Mouse (Mus musculus) heart, postnatal 25 days (tissue): ENCODE results near the gene Nxn. TPM values are rescaled to one million over a fixed set of nuclear protein-coding genes. Genes with fewer than 3 reads are reported as not detected.
A peak's percentile ranks its signal among the peaks of the same experiment; 100 is the strongest.
"Not testable (repeated sequence)": the region's sequence is repeated elsewhere in the genome, so short reads cannot be mapped to it uniquely, and the experiment has no call there.

Source experiments
- DNase-seq: peaks from one replicate; pipeline ENCODE4 v3.0.0; 2022; ENCODE audit warnings: low spot score
- intact Hi-C: fragments of 180-260 bp; cut with DNase I; formaldehyde crosslinking; loops from one replicate; pipeline ENCODE4 v1.15.1; 2025
- total RNA-seq, 2 experiments: library from RNA; stranded (reverse); gene quantifications; 2 replicates each; pipeline ENCODE4 v1.2.3; 2021

Nxn gene
- total RNA-seq, 2 experiments from 2014 or later = 11.6 to 14.8 TPM

DNA sequence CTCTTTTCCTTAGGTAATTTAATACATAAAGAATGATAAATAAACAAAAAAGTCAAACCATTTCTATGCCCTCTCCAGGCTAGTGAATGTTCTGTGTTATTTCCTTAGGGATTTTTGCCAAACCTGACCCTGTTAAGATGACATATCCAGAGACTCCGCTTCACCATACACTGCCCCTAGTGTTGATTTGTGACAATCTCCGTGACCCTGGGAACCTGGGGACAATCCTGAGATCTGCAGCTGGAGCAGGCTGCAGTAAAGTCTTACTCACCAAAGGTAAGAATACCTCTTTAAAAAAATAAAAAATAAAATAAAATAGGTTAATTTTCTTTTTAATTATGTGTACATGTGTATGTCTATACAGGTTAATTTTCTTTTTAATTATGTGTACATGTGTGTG, 151.7 kb downstream of the Nxn start:
- no peak for DNase-seq
- intact Hi-C loops = no loop called here

- intact Hi-C loops = no loop called here
- DNase-seq = no peak
Measured at GRCm38 (mm10) chr11:76246439-76246838, 152.5 kb downstream of the Nxn start.

- intact Hi-C loops = no loop called here
Measured at GRCm38 (mm10) chr11:76243811-76244546, 155.0 kb downstream of the Nxn start.

GRCm38 (mm10) chr11:76242901-76243810, 155.8 kb downstream of the Nxn start, which contains the start of the genes Mrm3 and Glod4:
Gene Mrm3 (plus strand): TSS chr11:76243715.
Gene Glod4 (minus strand): TSS chr11:76243725.
- intact Hi-C loops = no loop called here
- DNase-seq = peak; percentile 78

More at GRCm38 (mm10) chr11:76243811-76244546, 155.0 kb downstream of the Nxn start:
- no peak for DNase-seq

DNA sequence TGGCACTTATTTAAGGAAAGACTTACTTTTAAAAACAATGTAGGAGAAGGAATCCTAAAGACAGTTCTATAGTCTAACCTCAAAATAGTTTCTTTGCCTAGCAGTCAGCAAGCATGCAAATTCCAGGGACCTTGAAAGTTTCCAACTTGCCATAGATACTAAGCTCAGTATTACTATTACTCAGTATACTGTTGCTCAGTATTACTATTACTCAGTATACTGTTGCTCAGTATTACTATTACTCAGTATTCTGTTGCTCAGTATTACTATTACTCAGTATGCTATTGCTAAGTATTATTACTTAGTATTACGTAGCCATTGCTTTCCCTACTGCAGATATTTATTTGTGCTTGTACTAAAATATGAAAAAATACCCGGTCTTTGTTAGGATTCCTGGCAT, 159.2 kb downstream of the Nxn start:
- intact Hi-C loops = no loop called here
- DNase-seq = no peak

GRCm38 (mm10) chr11:76236136-76236535, 162.8 kb downstream of the Nxn start:
- no peak for DNase-seq
- intact Hi-C loops = no loop called here

- no peak for DNase-seq
- intact Hi-C loops = no loop called here
Measured at GRCm38 (mm10) chr11:76225051-76225450, 173.9 kb downstream of the Nxn start.

- no peak for DNase-seq
- intact Hi-C loops = no loop called here
Measured at GRCm38 (mm10) chr11:76224631-76225030, 174.3 kb downstream of the Nxn start.

- intact Hi-C loops = loop anchor here (2.0 kb wide), 2 partner anchors 15 to 37 kb away; no protein-coding TSS in a partner anchor
Measured at GRCm38 (mm10) chr11:76217390-76217800, 181.5 kb downstream of the Nxn start, which contains the start of the genes Dbil5 and Gemin4. Gene Dbil5 (plus strand): TSS chr11:76217608. Gene Gemin4 (minus strand): TSS chr11:76217664.

DNA sequence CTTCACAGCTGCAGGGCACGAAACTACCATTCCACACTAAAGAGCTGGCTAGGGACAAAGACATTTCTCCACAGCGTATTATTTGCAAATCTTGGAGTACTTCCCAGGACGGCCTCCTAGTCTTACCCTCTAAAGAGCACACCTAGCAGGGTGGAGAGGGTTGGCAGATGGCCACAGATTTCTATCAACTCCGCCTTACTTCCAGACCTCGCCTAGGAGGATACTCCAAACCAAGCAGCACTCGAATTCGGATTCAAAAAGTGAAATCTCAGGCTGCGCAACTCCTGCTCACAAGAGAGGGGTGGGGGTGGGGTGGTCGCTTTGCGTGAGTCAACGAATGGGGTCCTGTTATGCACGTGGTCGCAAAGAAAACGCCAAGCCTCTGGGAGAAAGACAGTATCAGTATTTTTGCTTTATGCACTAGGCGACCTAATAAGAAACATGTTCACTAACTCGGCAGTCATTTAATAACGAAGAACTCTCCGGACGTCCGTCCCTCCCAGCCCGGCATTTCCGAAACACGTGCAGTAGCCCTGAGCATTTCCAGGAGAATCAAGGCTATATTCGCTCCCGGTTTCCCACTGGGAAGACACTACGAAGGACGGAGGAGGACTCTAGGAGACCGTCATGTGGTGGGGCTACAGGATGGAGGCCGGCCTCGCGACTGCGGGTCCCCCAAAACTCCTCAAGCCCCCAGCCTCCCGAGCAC, 182.1 kb downstream of the Nxn start:
- intact Hi-C loops = loop anchor here (2.0 kb wide), 2 partner anchors 14 to 36 kb away; no protein-coding TSS in a partner anchor
- no peak for DNase-seq

More at GRCm38 (mm10) chr11:76217390-76217800, 181.5 kb downstream of the Nxn start, which contains the start of the genes Dbil5 and Gemin4:
- DNase-seq = peak; percentile 91

- intact Hi-C loops = loop anchor here (2.0 kb wide), 2 partner anchors 13 to 35 kb away; no protein-coding TSS in a partner anchor
- DNase-seq = no peak
Measured at GRCm38 (mm10) chr11:76216049-76216540, 182.8 kb downstream of the Nxn start.

DNA sequence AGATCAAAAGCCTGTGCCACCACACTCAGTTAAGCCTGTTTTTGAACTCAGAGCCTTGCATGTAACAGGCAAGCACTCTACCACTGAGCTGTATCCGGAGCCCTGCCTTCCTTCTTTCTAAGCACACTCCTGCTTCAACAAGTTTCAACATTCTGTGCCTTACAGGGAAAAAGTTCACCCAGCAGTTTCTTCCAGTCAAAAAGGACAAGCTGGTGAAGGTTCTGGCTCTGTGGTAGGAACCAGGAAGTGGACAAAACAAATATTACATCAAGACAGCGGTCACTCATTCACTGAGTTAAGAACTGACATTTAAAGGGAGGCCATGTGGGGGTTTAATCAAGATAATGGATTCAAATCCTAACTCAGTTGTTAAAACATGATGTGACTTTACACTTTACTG, 183.9 kb downstream of the Nxn start:
- intact Hi-C loops = no loop called here
- DNase-seq = no peak

DNA sequence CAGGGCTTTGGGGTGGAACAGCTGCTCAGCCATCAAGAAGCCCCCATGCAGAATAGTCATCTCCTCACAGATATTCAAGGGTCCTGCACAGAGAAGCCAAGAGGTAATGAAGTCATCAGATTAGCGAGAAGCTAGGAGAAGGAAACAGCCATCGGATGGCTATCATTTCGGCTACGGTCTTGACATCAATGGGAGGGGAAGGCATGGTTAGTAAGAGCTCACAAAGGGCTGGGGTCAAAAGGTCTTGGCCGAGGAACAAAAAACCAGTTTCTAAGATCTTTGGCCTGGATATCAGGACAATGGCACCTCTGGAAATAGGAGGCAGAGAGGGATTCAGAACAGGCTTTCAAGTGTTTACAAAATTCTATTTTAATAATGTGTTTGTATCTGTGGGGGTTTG, 185.1 kb downstream of the Nxn start:
- intact Hi-C loops = no loop called here
- no peak for DNase-seq

DNA sequence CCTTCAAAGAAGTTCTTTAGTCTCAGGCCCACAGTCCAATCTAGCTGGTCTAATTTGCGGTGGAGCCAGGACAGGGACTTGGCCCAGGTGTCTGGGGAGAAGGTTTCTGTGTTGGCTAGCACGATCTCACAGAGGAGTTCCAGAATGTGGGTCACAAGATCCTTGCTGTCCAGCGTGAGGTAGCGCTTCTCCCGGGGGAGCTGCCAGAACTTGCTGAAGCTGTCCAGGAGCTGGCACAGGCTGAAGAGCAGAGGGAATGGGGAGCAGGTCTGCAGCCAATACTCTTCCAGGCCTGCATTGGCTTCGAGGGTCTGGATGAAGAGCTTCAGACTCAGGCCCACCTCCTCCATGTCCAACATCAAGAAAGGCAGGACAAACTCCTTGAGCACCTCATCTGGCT, 187.3 kb downstream of the Nxn start:
- intact Hi-C loops, DNase-seq: not testable (repeated sequence)

- intact Hi-C loops = no loop called here
- no peak for DNase-seq
Measured at GRCm38 (mm10) chr11:76210228-76210985, 188.5 kb downstream of the Nxn start.
